Mouse (Mus musculus): Measurements from ENCODE around the gene Zfp800.

DNA sequence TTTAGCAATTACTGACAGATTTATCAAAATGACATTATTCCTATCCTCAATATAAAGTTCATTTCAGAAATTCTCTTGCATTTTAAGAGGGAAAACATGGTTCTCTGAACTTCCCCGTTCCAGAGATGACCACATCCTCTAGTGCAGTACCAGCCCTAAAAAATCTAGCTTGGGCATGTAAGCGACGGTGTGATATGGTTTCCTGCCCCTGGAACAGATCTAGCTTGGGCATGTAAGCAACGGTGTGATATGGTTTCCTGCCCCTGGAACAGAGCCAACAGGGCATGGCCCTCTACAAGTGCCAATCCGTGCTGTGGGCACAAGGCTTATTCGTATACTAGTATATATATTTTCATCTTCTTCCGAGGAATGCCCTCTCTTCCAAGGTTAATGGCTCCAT lies 75.4 kb downstream of the Zfp800 start:
- no peak for TF ChIP-seq HCFC1 (IDR thresholded peaks at IDR 0.05; ENCODE audit: borderline replicate concordance, insufficient read depth, low read length)
- no peak for TF ChIP-seq ZC3H11A (IDR thresholded peaks at IDR 0.05; ENCODE audit: borderline replicate concordance, low read depth, low read length)
- TF ChIP-seq MAFK (IDR thresholded peaks at IDR 0.05; ENCODE audit: insufficient read depth, low read depth, low read length) = no peak
- TF ChIP-seq ZNF384 (IDR thresholded peaks at IDR 0.05; ENCODE audit: low read depth, low read length) = no peak
- no peak for TF ChIP-seq CHD2 (IDR thresholded peaks at IDR 0.05; ENCODE audit: low read depth, low read length)
